Mouse (Mus musculus) intestine, postnatal 0 days (tissue): Measurements from ENCODE around the gene Gm6526. TPM values are rescaled to one million over a fixed set of nuclear protein-coding genes. Genes with fewer than 3 reads are reported as not detected.
"Not testable (repeated sequence)": the region's sequence is repeated elsewhere in the genome, so short reads cannot be mapped to it uniquely, and the experiment has no call there.

Source experiments
- ATAC-seq: fragments of 200-750 bp; cut with Nextera tagmentation; 2 replicates; pipeline ENCODE4 v1.8.0; 2017; ENCODE audit warnings: mild to moderate bottlenecking, moderate TSS enrichment, moderate library complexity
- H3K27ac ChIP-seq: fragments of 300-500 bp; sonication (generic); 2 replicates; pipeline ENCODE4 v1.5.1; 2014; ENCODE audit warnings: mild to moderate bottlenecking, low read depth, low read length, moderate library complexity
- H3K27me3 ChIP-seq: fragments of 300-500 bp; sonication (generic); replicated peaks from 2 replicates; pipeline ENCODE4 v1.6.1; 2014; ENCODE audit warnings: low read length, mixed read lengths; ENCODE audit not compliant: control insufficient read depth, insufficient read depth
- H3K36me3 ChIP-seq: fragments of 300-500 bp; sonication (generic); 2 replicates; pipeline ENCODE4 v1.6.1; 2014; ENCODE audit warnings: mild to moderate bottlenecking, moderate library complexity; ENCODE audit not compliant: control insufficient read depth, insufficient read depth
- H3K4me1 ChIP-seq: fragments of 300-500 bp; sonication (generic); replicated peaks from 2 replicates; pipeline ENCODE4 v1.6.1; 2014; ENCODE audit warnings: antibody characterized with exemption, low read length, mixed read lengths; ENCODE audit not compliant: control insufficient read depth, insufficient read depth
- H3K4me2 ChIP-seq: fragments of 300-500 bp; sonication (generic); replicated peaks from 2 replicates; pipeline ENCODE4 v1.6.1; 2014; ENCODE audit warnings: low read depth, mild to moderate bottlenecking, moderate library complexity
- H3K4me3 ChIP-seq: fragments of 300-500 bp; sonication (generic); 2 replicates; pipeline ENCODE4 v1.5.1; 2014; ENCODE audit warnings: low read depth, low read length
- H3K9ac ChIP-seq: fragments of 300-500 bp; sonication (generic); 2 replicates; pipeline ENCODE4 v1.6.1; 2014; ENCODE audit warnings: mild to moderate bottlenecking, low read depth, low read length
- H3K9me3 ChIP-seq: fragments of 300-500 bp; sonication (generic); 2 replicates; pipeline ENCODE4 v1.6.1; 2016; ENCODE audit warnings: mixed run types; ENCODE audit not compliant: control insufficient read depth
- CTCF ChIP-seq: sonication (generic); IDR thresholded peaks from 2 replicates; pipeline ENCODE4 v1.5.1; 2016; ENCODE audit warnings: low read depth, mild to moderate bottlenecking, control low read depth, antibody characterized with exemption, moderate library complexity
- WGBS: fragments of 180-500 bp; shearing (Covaris S2); extraction: QIAGEN DNeasy Blood & Tissue Kit; methylation state at CpG from one replicate; pipeline ENCODE4 v1.1.7; 2014; 5-methylcytosine and 5-hydroxymethylcytosine counted together
- polyA plus RNA-seq: library from polyadenylated mRNA; unstranded; fragments of >200 nt; fragmentation: Nextera tagmentation; extraction: Ambion mirVana; gene quantifications from 2 replicates; pipeline ENCODE4 v1.2.1, GENCODE M21; 2015

Gene Gm6526
- polyA plus RNA-seq, 1 experiment from 2014 or later: not detected

- not testable (repeated sequence) for H3K4me3 ChIP-seq, H3K4me2 ChIP-seq, ATAC-seq, H3K27me3 ChIP-seq, H3K9ac ChIP-seq, H3K36me3 ChIP-seq, H3K27ac ChIP-seq, H3K4me1 ChIP-seq, H3K9me3 ChIP-seq
- 17% methylated on average over 7 of the region's 7 CpGs for WGBS
- TF ChIP-seq CTCF: peak; percentile 52
These were observed 56.8 kb downstream of the Gm6526 start for GRCm38 (mm10) chr14:43804435-43804834.

Other genes with a start within 250 kb of the Gm6526 start
- not detected in 2 replicates for gene Gm5799, start 204.3 kb upstream of the Gm6526 start, polyA plus RNA-seq
- gene Gm17654, start 168.7 kb upstream of the Gm6526 start, polyA plus RNA-seq: not detected in 2 replicates
- gene Gm10375, start 139.9 kb upstream of the Gm6526 start, polyA plus RNA-seq: not detected in 2 replicates
- not detected in 2 replicates for gene Gm8165, start 70.7 kb upstream of the Gm6526 start, polyA plus RNA-seq
- 0.31 and 0.73 TPM in 2 replicates for gene Gm7324, start 50.0 kb upstream of the Gm6526 start, polyA plus RNA-seq
- not detected in 2 replicates for gene Gm16506, start 20.4 kb upstream of the Gm6526 start, polyA plus RNA-seq
- gene Gm8180, start 36.9 kb downstream of the Gm6526 start, polyA plus RNA-seq: not detected in 2 replicates
- not detected in 2 replicates for gene Ear1, start 127.7 kb downstream of the Gm6526 start, polyA plus RNA-seq
- gene Ear10, start 175.7 kb downstream of the Gm6526 start, polyA plus RNA-seq: not detected in 2 replicates
- 2.6 and 3.5 TPM in 2 replicates for gene Gm8113, start 177.5 kb downstream of the Gm6526 start, polyA plus RNA-seq
- gene Ang5, start 209.2 kb downstream of the Gm6526 start, polyA plus RNA-seq: not detected in 2 replicates